Mouse (Mus musculus) layer of hippocampus, adult 8-10 months (tissue): ENCODE results near the gene Suox. TPM values are rescaled to one million over a fixed set of nuclear protein-coding genes. Genes with fewer than 3 reads are reported as not detected.
"Not testable (repeated sequence)": the region's sequence is repeated elsewhere in the genome, so short reads cannot be mapped to it uniquely, and the experiment has no call there.

Experiments
- DNase-seq, 2 experiments: peaks; one replicate each; pipeline ENCODE4 v3.0.0; 2022; ENCODE audit warnings: low spot score in 2 of 2
- total RNA-seq, 4 experiments: library from RNA; stranded (reverse); gene quantifications; 2 replicates each; pipeline ENCODE4 v1.2.4; 2022

Suox gene
- total RNA-seq, 4 experiments from 2014 or later, result 12.0 to 16.6 (median 14.3) TPM

GRCm38 (mm10) chr10:128627398-128628317 is 46.2 kb downstream of the Suox start:
- no peak for DNase-seq

GRCm38 (mm10) chr10:128626311-128627310 is 47.3 kb downstream of the Suox start, which contains the start of gene Rps26:
Gene Rps26 (minus strand): TSS chr10:128626747.
- peak; percentile 91 to 96 for DNase-seq

- DNase-seq, result no peak
Measured at GRCm38 (mm10) chr10:128625287-128625894, 48.5 kb downstream of the Suox start.

GRCm38 (mm10) chr10:128623106-128623613 is 50.7 kb downstream of the Suox start:
- DNase-seq, result not testable (repeated sequence)

GRCm38 (mm10) chr10:128622702-128623101 is 51.2 kb downstream of the Suox start:
- DNase-seq, result no peak

- no peak for DNase-seq
Measured at GRCm38 (mm10) chr10:128621986-128622520, 51.8 kb downstream of the Suox start.

- DNase-seq, result no peak
Measured at GRCm38 (mm10) chr10:128620241-128620640, 53.6 kb downstream of the Suox start.

Other genes starting within 250 kb of the Suox start
- 100 to 1,000 TPM; 238 to 267 (median 258) TPM for gene Smarcc2, start 214.8 kb downstream of the Suox start, total RNA-seq
- 100 to 1,000 TPM; 486 to 591 (median 538) TPM for gene Myl6, start 179.9 kb downstream of the Suox start, total RNA-seq
- gene Myl6b, start 175.4 kb downstream of the Suox start, total RNA-seq, result 10 to 100 TPM; 18.4 to 23.6 (median 22.6) TPM
- 10 to 100 TPM in 2 of 4 experiments, 1 to 10 TPM in 2; 7.0 to 11.5 (median 9.3) TPM for gene Esyt1, start 148.2 kb downstream of the Suox start, total RNA-seq
- 10 to 100 TPM; 12.7 to 17.0 (median 15.2) TPM for gene Zc3h10, start 126.3 kb downstream of the Suox start, total RNA-seq
- 1,000 to 10,000 TPM; 1,259 to 1,817 (median 1,529) TPM for gene Rpl41, start 124.8 kb downstream of the Suox start, total RNA-seq
- gene Pa2g4, start 108.1 kb downstream of the Suox start, total RNA-seq, result 10 to 100 TPM; 58.7 to 62.0 (median 59.0) TPM
- 1 to 10 TPM; 6.8 to 8.4 (median 8.1) TPM for gene Erbb3, start 84.4 kb downstream of the Suox start, total RNA-seq
- gene Rps26, start 47.3 kb downstream of the Suox start, total RNA-seq, result 100 to 1,000 TPM; 141 to 325 (median 239) TPM
- gene Ikzf4, start 28.1 kb downstream of the Suox start, total RNA-seq, result 10 to 100 TPM; 15.5 to 19.8 (median 16.2) TPM
- gene Rab5b, start 22.2 kb upstream of the Suox start, total RNA-seq, result 100 to 1,000 TPM; 132 to 151 (median 135) TPM
- 1 to 10 TPM in 3 of 4 experiments, under 1 TPM in 1; 0.62 to 2.4 (median 1.1) TPM for gene Pmel, start 30.1 kb upstream of the Suox start, total RNA-seq
- 1 to 10 TPM; 2.5 to 4.3 (median 3.4) TPM for gene Cdk2, start 31.0 kb upstream of the Suox start, total RNA-seq
- gene Dgka, start 70.8 kb upstream of the Suox start, total RNA-seq, result 10 to 100 TPM; 11.3 to 15.4 (median 13.9) TPM
- gene Pym1, start 73.8 kb upstream of the Suox start, total RNA-seq, result 10 to 100 TPM; 19.6 to 27.3 (median 25.7) TPM
- gene Mmp19, start 116.8 kb upstream of the Suox start, total RNA-seq, result 1 to 10 TPM in 2 of 4 experiments, under 1 TPM in 2; 0.64 to 3.3 (median 1.5) TPM
- gene Dnajc14, start 130.0 kb upstream of the Suox start, total RNA-seq, result 10 to 100 TPM; 60.8 to 71.5 (median 65.6) TPM
- 10 to 100 TPM in 3 of 4 experiments, 1 to 10 TPM in 1; 9.5 to 13.9 (median 11.6) TPM for gene Tmem198b, start 130.3 kb upstream of the Suox start, total RNA-seq
- 10 to 100 TPM; 32.7 to 41.2 (median 35.1) TPM for gene Sarnp, start 143.3 kb upstream of the Suox start, total RNA-seq
- 10 to 100 TPM in 1 of 4 experiments, 1 to 10 TPM in 3; 8.9 to 10.5 (median 9.6) TPM for gene Ormdl2, start 147.6 kb upstream of the Suox start, total RNA-seq
- 10 to 100 TPM; 19.9 to 22.7 (median 22.3) TPM for gene Gdf11, start 217.6 kb upstream of the Suox start, total RNA-seq
- gene Cd63, start 226.9 kb upstream of the Suox start, total RNA-seq, result 100 to 1,000 TPM in 2 of 4 experiments, 10 to 100 TPM in 2; 76.9 to 199 (median 126) TPM
- gene Rdh5, start 248.8 kb upstream of the Suox start, total RNA-seq, result 1 to 10 TPM; 4.5 to 7.8 (median 7.2) TPM
- 100 to 1,000 TPM in 2 of 4 experiments, 10 to 100 TPM in 2; 69.0 to 104 (median 90.6) TPM for gene Bloc1s1, start 250.0 kb upstream of the Suox start, total RNA-seq